Mouse (Mus musculus) forebrain, embryonic 13.5 days (tissue): ENCODE measurements around the gene Hist1h3f. TPM values are rescaled to one million over a fixed set of nuclear protein-coding genes. Genes with fewer than 3 reads are reported as not detected.

Experiments
- ATAC-seq: fragments of 200-750 bp; cut with Nextera tagmentation; 2 replicates; pipeline ENCODE4 v1.8.0; 2017
- H3K27ac ChIP-seq: fragments of 300-500 bp; sonication (generic); 2 replicates; pipeline ENCODE4 v1.5.1; 2015; ENCODE audit warnings: inconsistent platforms, mild to moderate bottlenecking, moderate library complexity
- H3K27me3 ChIP-seq: fragments of 300-500 bp; sonication (generic); 2 replicates; pipeline ENCODE4 v1.6.1; 2015; ENCODE audit warnings: mild to moderate bottlenecking, inconsistent platforms
- H3K36me3 ChIP-seq: fragments of 300-500 bp; sonication (generic); 2 replicates; pipeline ENCODE4 v1.6.1; 2015; ENCODE audit warnings: mild to moderate bottlenecking, inconsistent platforms; ENCODE audit not compliant: poor library complexity, severe bottlenecking
- H3K4me1 ChIP-seq: fragments of 300-500 bp; sonication (generic); 2 replicates; pipeline ENCODE4 v1.6.1; 2015; ENCODE audit warnings: inconsistent platforms
- H3K4me2 ChIP-seq: fragments of 300-500 bp; sonication (generic); 2 replicates; pipeline ENCODE4 v1.6.1; 2015; ENCODE audit warnings: inconsistent platforms, mild to moderate bottlenecking, moderate library complexity
- H3K4me3 ChIP-seq: fragments of 300-500 bp; sonication (generic); 2 replicates; pipeline ENCODE4 v1.5.1; 2015; ENCODE audit warnings: mild to moderate bottlenecking, inconsistent platforms
- H3K9ac ChIP-seq: fragments of 300-500 bp; sonication (generic); 2 replicates; pipeline ENCODE4 v1.6.1; 2015; ENCODE audit warnings: mild to moderate bottlenecking, inconsistent platforms
- H3K9me3 ChIP-seq: fragments of 300-500 bp; sonication (generic); replicated peaks from 2 replicates; pipeline ENCODE4 v1.6.1; 2016; ENCODE audit warnings: inconsistent platforms
- WGBS: fragments of 180-500 bp; shearing (Covaris S2); methylation state at CpG from one replicate; pipeline ENCODE4 v1.1.7; 2015; 5-methylcytosine and 5-hydroxymethylcytosine counted together
- polyA plus RNA-seq: library from polyadenylated mRNA; unstranded; fragments of >200 nt; fragmentation: Nextera tagmentation; extraction: Ambion mirVana; gene quantifications from 2 replicates; pipeline ENCODE4 v1.2.1, GENCODE M21; 2015

Hist1h3f gene
- 1.2 and 1.3 TPM in 2 replicates for polyA plus RNA-seq

- H3K27ac ChIP-seq = peak within 1 kb of the TSS; percentile 95
- H3K27me3 ChIP-seq = no peaks in the 10 kb centered on the region
- H3K4me2 ChIP-seq = peak within 1 kb of the TSS; percentile 70
- H3K4me1 ChIP-seq = peaks cover 11% of the 10 kb centered on the region
- WGBS = under 1% methylated on average over 32 of the region's 45 CpGs
- peak within 1 kb of the TSS; percentile 47 for H3K4me3 ChIP-seq
- H3K9me3 ChIP-seq = no peaks in the 10 kb centered on the region
- peak; percentile 95 for ATAC-seq
- H3K36me3 ChIP-seq = no peaks in the 10 kb centered on the region
- H3K9ac ChIP-seq = peak within 1 kb of the TSS; percentile 73
Observed at GRCm38 (mm10) chr13:23543965-23544786, at the start of gene Hist1h3f. TSS of gene Hist1h3f (plus strand) at chr13:23544052.

- no peaks in the 10 kb centered on the region for H3K9me3 ChIP-seq
- H3K36me3 ChIP-seq = no peaks in the 10 kb centered on the region
- H3K27me3 ChIP-seq = no peaks in the 10 kb centered on the region
- no peak overlapping the region for H3K27ac ChIP-seq
- no peak for ATAC-seq
- H3K4me3 ChIP-seq = no peak overlapping the region
- peaks cover 21% of the 10 kb centered on the region; the same call in 1 of the 2 replicates for H3K4me1 ChIP-seq
- no peak overlapping the region for H3K9ac ChIP-seq
- H3K4me2 ChIP-seq = no peak overlapping the region
- WGBS = 77% methylated on average over 6 of the region's 6 CpGs
Observed at GRCm38 (mm10) chr13:23495526-23495925, 48.3 kb upstream of the Hist1h3f start.

- ATAC-seq = no peak
- no peaks in the 10 kb centered on the region for H3K9me3 ChIP-seq
- peak overlapping the region; percentile 49 for H3K4me2 ChIP-seq
- peak overlapping the region; percentile 24 for H3K4me3 ChIP-seq
- no peak overlapping the region for H3K9ac ChIP-seq
- no peaks in the 10 kb centered on the region for H3K36me3 ChIP-seq
- H3K4me1 ChIP-seq = 0 out of 2 replicates have a peak, but pooled peaks cover 11% of the 10 kb centered on the region
- H3K27me3 ChIP-seq = no peaks in the 10 kb centered on the region
- 2% methylated on average over 19 of the region's 19 CpGs for WGBS
- no peak overlapping the region for H3K27ac ChIP-seq
Observed at GRCm38 (mm10) chr13:23497656-23498321, 46.1 kb upstream of the Hist1h3f start.

GRCm38 (mm10) chr13:23498653-23499052 is 45.2 kb upstream of the Hist1h3f start:
- Histone ChIP-seq H3K9me3 (no peaks in the 10 kb centered on the region), H3K27ac (no peak overlapping the region), H3K4me1 (0 out of 2 replicates have a peak, but pooled peaks cover 11% of the 10 kb centered on the region), H3K4me2 (peak overlapping the region; percentile 49), H3K9ac (no peak overlapping the region), H3K4me3 (peak overlapping the region; percentile 24; the same call in 1 of the 2 replicates), H3K36me3 (no peaks in the 10 kb centered on the region), H3K27me3 (no peaks in the 10 kb centered on the region)
- WGBS = 3% methylated on average over 10 of the region's 10 CpGs
- ATAC-seq = no peak

GRCm38 (mm10) chr13:23499943-23500342 is 43.9 kb upstream of the Hist1h3f start:
- Histone ChIP-seq H3K4me2 (no peak overlapping the region), H3K4me1 (0 out of 2 replicates have a peak, but pooled peaks cover 11% of the 10 kb centered on the region), H3K9ac (no peak overlapping the region), H3K27ac (no peak overlapping the region), H3K4me3 (no peak overlapping the region), H3K36me3 (no peaks in the 10 kb centered on the region), H3K27me3 (no peaks in the 10 kb centered on the region), H3K9me3 (no peaks in the 10 kb centered on the region)
- WGBS = 7% methylated on average over 7 of the region's 7 CpGs
- ATAC-seq = no peak

GRCm38 (mm10) chr13:23500424-23501200 is 43.2 kb upstream of the Hist1h3f start:
- Histone ChIP-seq H3K4me2 (no peak overlapping the region), H3K27me3 (no peaks in the 10 kb centered on the region), H3K9me3 (no peaks in the 10 kb centered on the region), H3K9ac (no peak overlapping the region), H3K36me3 (no peaks in the 10 kb centered on the region), H3K4me1 (peaks cover 17% of the 10 kb centered on the region; the same call in 1 of the 2 replicates), H3K4me3 (no peak overlapping the region), H3K27ac (no peak overlapping the region)
- 1% methylated on average over 17 of the region's 17 CpGs for WGBS
- peak; percentile 68 for ATAC-seq

GRCm38 (mm10) chr13:23501511-23501910 is 42.3 kb upstream of the Hist1h3f start:
- peaks cover 21% of the 10 kb centered on the region; the same call in 1 of the 2 replicates for H3K4me1 ChIP-seq
- H3K4me2 ChIP-seq = peak overlapping the region; percentile 37
- H3K9me3 ChIP-seq = no peaks in the 10 kb centered on the region
- 20% methylated on average over 5 of the region's 5 CpGs for WGBS
- H3K27ac ChIP-seq = no peak overlapping the region
- 0 out of 2 replicates have a peak overlapping the region, but pooled peaks have one; percentile 1 for H3K4me3 ChIP-seq
- no peaks in the 10 kb centered on the region for H3K36me3 ChIP-seq
- no peak for ATAC-seq
- no peak overlapping the region for H3K9ac ChIP-seq
- H3K27me3 ChIP-seq = no peaks in the 10 kb centered on the region

GRCm38 (mm10) chr13:23502031-23502567 is 41.8 kb upstream of the Hist1h3f start:
- H3K27ac ChIP-seq = no peak overlapping the region
- H3K4me2 ChIP-seq = peak overlapping the region; percentile 37; the same call in 1 of the 2 replicates
- ATAC-seq = no peak
- H3K36me3 ChIP-seq = no peaks in the 10 kb centered on the region
- peaks cover 21% of the 10 kb centered on the region; the same call in 1 of the 2 replicates for H3K4me1 ChIP-seq
- no peaks in the 10 kb centered on the region for H3K9me3 ChIP-seq
- H3K27me3 ChIP-seq = no peaks in the 10 kb centered on the region
- 31% methylated on average over 9 of the region's 9 CpGs for WGBS
- H3K9ac ChIP-seq = no peak overlapping the region
- H3K4me3 ChIP-seq = no peak overlapping the region

- Histone ChIP-seq H3K9me3 (no peaks in the 10 kb centered on the region), H3K4me1 (peaks cover 21% of the 10 kb centered on the region; the same call in 1 of the 2 replicates), H3K27ac (no peak overlapping the region), H3K9ac (no peak overlapping the region), H3K27me3 (no peaks in the 10 kb centered on the region), H3K4me2 (no peak overlapping the region), H3K36me3 (no peaks in the 10 kb centered on the region), H3K4me3 (no peak overlapping the region)
- no peak for ATAC-seq
- 32% methylated on average over 4 of the region's 4 CpGs for WGBS
Observed at GRCm38 (mm10) chr13:23502916-23503315, 40.9 kb upstream of the Hist1h3f start.

GRCm38 (mm10) chr13:23503797-23504196 is 40.1 kb upstream of the Hist1h3f start:
- 2% methylated on average over 9 of the region's 9 CpGs for WGBS
- 0 out of 2 replicates have a peak, but pooled peaks have one; percentile 39 for ATAC-seq
- Histone ChIP-seq H3K4me2 (no peak overlapping the region), H3K27ac (no peak overlapping the region), H3K4me3 (no peak overlapping the region), H3K36me3 (no peaks in the 10 kb centered on the region), H3K9me3 (no peaks in the 10 kb centered on the region), H3K27me3 (no peaks in the 10 kb centered on the region), H3K9ac (no peak overlapping the region), H3K4me1 (peaks cover 14% of the 10 kb centered on the region; the same call in 1 of the 2 replicates)

GRCm38 (mm10) chr13:23505662-23506345 is 38.0 kb upstream of the Hist1h3f start:
- 3% methylated on average over 14 of the region's 14 CpGs for WGBS
- H3K4me2 ChIP-seq = peak overlapping the region; percentile 51
- H3K27ac ChIP-seq = no peak overlapping the region
- no peaks in the 10 kb centered on the region for H3K36me3 ChIP-seq
- no peaks in the 10 kb centered on the region for H3K27me3 ChIP-seq
- peaks cover 10% of the 10 kb centered on the region; the same call in 1 of the 2 replicates for H3K4me1 ChIP-seq
- peak overlapping the region; percentile 23 for H3K4me3 ChIP-seq
- H3K9me3 ChIP-seq = no peaks in the 10 kb centered on the region
- no peak overlapping the region for H3K9ac ChIP-seq
- no peak for ATAC-seq
